Mouse (Mus musculus): ENCODE measurements around the gene Sorbs1. TPM values are rescaled to one million over a fixed set of nuclear protein-coding genes. Genes with fewer than 3 reads are reported as not detected.

Sorbs1 gene
- polyA plus RNA-seq, 1 experiment from 2014 or later, result 90.6 TPM

- H3K27me3 ChIP-seq (ENCODE audit: control insufficient read depth, insufficient read depth, low read length), result no peaks in the 10 kb centered on the region
- ATAC-seq (replicated peaks; ENCODE audit: insufficient number of reproducible peaks, low FRiP score, low TSS enrichment), result no peak
- H3K9ac ChIP-seq (ENCODE audit: low read depth, low read length), result no peak overlapping the region
- H3K4me3 ChIP-seq (ENCODE audit: low read depth, low read length), result no peak overlapping the region
- no peaks in the 10 kb centered on the region for H3K9me3 ChIP-seq (replicated peaks; ENCODE audit: control insufficient read depth, low read length)
- H3K4me1 ChIP-seq (ENCODE audit: control insufficient read depth, insufficient read depth, low read length), result peaks cover 33% of the 10 kb centered on the region
- H3K27ac ChIP-seq (ENCODE audit: low read depth, low read length), result no peak overlapping the region
- WGBS (ENCODE audit: insufficient replicate concordance), result 75% methylated on average over 6 of the region's 6 CpGs
- H3K36me3 ChIP-seq (ENCODE audit: control insufficient read depth, insufficient read depth, low read length), result no peaks in the 10 kb centered on the region
- no peak overlapping the region for H3K4me2 ChIP-seq
Measured at GRCm38 (mm10) chr19:40498162-40498725, 15.3 kb downstream of the Sorbs1 start.

GRCm38 (mm10) chr19:40496509-40497267 is 16.9 kb downstream of the Sorbs1 start:
- no peak overlapping the region for H3K4me2 ChIP-seq
- no peaks in the 10 kb centered on the region for H3K27me3 ChIP-seq (ENCODE audit: control insufficient read depth, insufficient read depth, low read length)
- peaks cover 43% of the 10 kb centered on the region for H3K4me1 ChIP-seq (ENCODE audit: control insufficient read depth, insufficient read depth, low read length)
- no peaks in the 10 kb centered on the region for H3K36me3 ChIP-seq (ENCODE audit: control insufficient read depth, insufficient read depth, low read length)
- no peak overlapping the region for H3K9ac ChIP-seq (ENCODE audit: low read depth, low read length)
- no peak for ATAC-seq (replicated peaks; ENCODE audit: insufficient number of reproducible peaks, low FRiP score, low TSS enrichment)
- H3K9me3 ChIP-seq (replicated peaks; ENCODE audit: control insufficient read depth, low read length), result no peaks in the 10 kb centered on the region
- H3K4me3 ChIP-seq (ENCODE audit: low read depth, low read length), result no peak overlapping the region
- 91% methylated on average over 11 of the region's 11 CpGs for WGBS (ENCODE audit: insufficient replicate concordance)
- H3K27ac ChIP-seq (ENCODE audit: low read depth, low read length), result no peak overlapping the region

- Histone ChIP-seq H3K4me2 (no peak overlapping the region), H3K27ac (ENCODE audit: low read depth, low read length) (no peak overlapping the region), H3K9ac (ENCODE audit: low read depth, low read length) (no peak overlapping the region), H3K36me3 (ENCODE audit: control insufficient read depth, insufficient read depth, low read length) (no peaks in the 10 kb centered on the region), H3K27me3 (ENCODE audit: control insufficient read depth, insufficient read depth, low read length) (no peaks in the 10 kb centered on the region), H3K4me3 (ENCODE audit: low read depth, low read length) (no peak overlapping the region), H3K4me1 (ENCODE audit: control insufficient read depth, insufficient read depth, low read length) (peaks cover 49% of the 10 kb centered on the region), H3K9me3 (replicated peaks; ENCODE audit: control insufficient read depth, low read length) (no peaks in the 10 kb centered on the region)
- no peak for ATAC-seq (replicated peaks; ENCODE audit: insufficient number of reproducible peaks, low FRiP score, low TSS enrichment)
- WGBS (ENCODE audit: insufficient replicate concordance), result 72% methylated on average over 4 of the region's 4 CpGs
Measured at GRCm38 (mm10) chr19:40496071-40496470, 17.5 kb downstream of the Sorbs1 start.

GRCm38 (mm10) chr19:40492902-40493301 is 20.7 kb downstream of the Sorbs1 start:
- ATAC-seq (replicated peaks; ENCODE audit: insufficient number of reproducible peaks, low FRiP score, low TSS enrichment), result no peak
- H3K4me1 ChIP-seq (ENCODE audit: control insufficient read depth, insufficient read depth, low read length), result peaks cover 62% of the 10 kb centered on the region

GRCm38 (mm10) chr19:40491442-40491841 is 22.1 kb downstream of the Sorbs1 start:
- WGBS (ENCODE audit: insufficient replicate concordance), result 89% methylated on average over 2 of the region's 2 CpGs
- Histone ChIP-seq H3K9ac (ENCODE audit: low read depth, low read length) (no peak overlapping the region), H3K27ac (ENCODE audit: low read depth, low read length) (peak overlapping the region; percentile 15; the same call in 1 of the 2 replicates), H3K9me3 (replicated peaks; ENCODE audit: control insufficient read depth, low read length) (no peaks in the 10 kb centered on the region), H3K4me1 (ENCODE audit: control insufficient read depth, insufficient read depth, low read length) (peaks cover 68% of the 10 kb centered on the region), H3K36me3 (ENCODE audit: control insufficient read depth, insufficient read depth, low read length) (no peaks in the 10 kb centered on the region), H3K27me3 (ENCODE audit: control insufficient read depth, insufficient read depth, low read length) (no peaks in the 10 kb centered on the region), H3K4me2 (no peak overlapping the region), H3K4me3 (ENCODE audit: low read depth, low read length) (no peak overlapping the region)
- no peak for ATAC-seq (replicated peaks; ENCODE audit: insufficient number of reproducible peaks, low FRiP score, low TSS enrichment)

More at GRCm38 (mm10) chr19:40492902-40493301, 20.7 kb downstream of the Sorbs1 start:
- peak overlapping the region; percentile 66 for H3K27ac ChIP-seq (ENCODE audit: low read depth, low read length)
- peak overlapping the region; percentile 8; the same call in 1 of the 2 replicates for H3K4me2 ChIP-seq
- WGBS (ENCODE audit: insufficient replicate concordance), result 50% methylated on average over 9 of the region's 9 CpGs
- no peaks in the 10 kb centered on the region for H3K9me3 ChIP-seq (replicated peaks; ENCODE audit: control insufficient read depth, low read length)
- H3K27me3 ChIP-seq (ENCODE audit: control insufficient read depth, insufficient read depth, low read length), result no peaks in the 10 kb centered on the region
- H3K9ac ChIP-seq (ENCODE audit: low read depth, low read length), result peak overlapping the region; percentile 49; the same call in 1 of the 2 replicates
- no peak overlapping the region for H3K4me3 ChIP-seq (ENCODE audit: low read depth, low read length)
- H3K36me3 ChIP-seq (ENCODE audit: control insufficient read depth, insufficient read depth, low read length), result no peaks in the 10 kb centered on the region

- H3K9ac ChIP-seq (ENCODE audit: low read depth, low read length), result no peak overlapping the region
- no peaks in the 10 kb centered on the region for H3K27me3 ChIP-seq (ENCODE audit: control insufficient read depth, insufficient read depth, low read length)
- WGBS (ENCODE audit: insufficient replicate concordance), result 50% methylated on average over 8 of the region's 8 CpGs
- no peak overlapping the region for H3K4me3 ChIP-seq (ENCODE audit: low read depth, low read length)
- peak overlapping the region; percentile 15; the same call in 1 of the 2 replicates for H3K27ac ChIP-seq (ENCODE audit: low read depth, low read length)
- no peak for ATAC-seq (replicated peaks; ENCODE audit: insufficient number of reproducible peaks, low FRiP score, low TSS enrichment)
- no peaks in the 10 kb centered on the region for H3K9me3 ChIP-seq (replicated peaks; ENCODE audit: control insufficient read depth, low read length)
- H3K4me1 ChIP-seq (ENCODE audit: control insufficient read depth, insufficient read depth, low read length), result peaks cover 68% of the 10 kb centered on the region
- no peaks in the 10 kb centered on the region for H3K36me3 ChIP-seq (ENCODE audit: control insufficient read depth, insufficient read depth, low read length)
- H3K4me2 ChIP-seq, result no peak overlapping the region
Measured at GRCm38 (mm10) chr19:40490765-40491164, 22.8 kb downstream of the Sorbs1 start.

- Histone ChIP-seq H3K4me3 (ENCODE audit: low read depth, low read length) (no peak overlapping the region), H3K9me3 (replicated peaks; ENCODE audit: control insufficient read depth, low read length) (no peaks in the 10 kb centered on the region), H3K27me3 (ENCODE audit: control insufficient read depth, insufficient read depth, low read length) (no peaks in the 10 kb centered on the region), H3K36me3 (ENCODE audit: control insufficient read depth, insufficient read depth, low read length) (no peaks in the 10 kb centered on the region), H3K4me2 (no peak overlapping the region), H3K27ac (ENCODE audit: low read depth, low read length) (no peak overlapping the region), H3K4me1 (ENCODE audit: control insufficient read depth, insufficient read depth, low read length) (peaks cover 63% of the 10 kb centered on the region), H3K9ac (ENCODE audit: low read depth, low read length) (no peak overlapping the region)
- ATAC-seq (replicated peaks; ENCODE audit: insufficient number of reproducible peaks, low FRiP score, low TSS enrichment), result no peak
- WGBS (ENCODE audit: insufficient replicate concordance), result 48% methylated on average over 6 of the region's 6 CpGs
Measured at GRCm38 (mm10) chr19:40489633-40490032, 23.9 kb downstream of the Sorbs1 start.

GRCm38 (mm10) chr19:40488853-40489454 is 24.6 kb downstream of the Sorbs1 start:
- ATAC-seq (replicated peaks; ENCODE audit: insufficient number of reproducible peaks, low FRiP score, low TSS enrichment), result no peak; the same call in 1 of the 2 replicates
- no peaks in the 10 kb centered on the region for H3K27me3 ChIP-seq (ENCODE audit: control insufficient read depth, insufficient read depth, low read length)
- H3K4me2 ChIP-seq, result peak overlapping the region; percentile 27
- 0 out of 2 replicates have a peak overlapping the region, but pooled peaks have one; percentile 28 for H3K9ac ChIP-seq (ENCODE audit: low read depth, low read length)
- H3K4me3 ChIP-seq (ENCODE audit: low read depth, low read length), result no peak overlapping the region
- peak overlapping the region; percentile 35; the same call in 1 of the 2 replicates for H3K27ac ChIP-seq (ENCODE audit: low read depth, low read length)
- no peaks in the 10 kb centered on the region for H3K36me3 ChIP-seq (ENCODE audit: control insufficient read depth, insufficient read depth, low read length)
- WGBS (ENCODE audit: insufficient replicate concordance), result 52% methylated on average over 8 of the region's 8 CpGs
- H3K9me3 ChIP-seq (replicated peaks; ENCODE audit: control insufficient read depth, low read length), result no peaks in the 10 kb centered on the region
- H3K4me1 ChIP-seq (ENCODE audit: control insufficient read depth, insufficient read depth, low read length), result peaks cover 56% of the 10 kb centered on the region

Measured in heart, embryonic 11.5 days (tissue).